ENCODE assay signal across 14 mouse cellular contexts in the genomic region with DNA sequence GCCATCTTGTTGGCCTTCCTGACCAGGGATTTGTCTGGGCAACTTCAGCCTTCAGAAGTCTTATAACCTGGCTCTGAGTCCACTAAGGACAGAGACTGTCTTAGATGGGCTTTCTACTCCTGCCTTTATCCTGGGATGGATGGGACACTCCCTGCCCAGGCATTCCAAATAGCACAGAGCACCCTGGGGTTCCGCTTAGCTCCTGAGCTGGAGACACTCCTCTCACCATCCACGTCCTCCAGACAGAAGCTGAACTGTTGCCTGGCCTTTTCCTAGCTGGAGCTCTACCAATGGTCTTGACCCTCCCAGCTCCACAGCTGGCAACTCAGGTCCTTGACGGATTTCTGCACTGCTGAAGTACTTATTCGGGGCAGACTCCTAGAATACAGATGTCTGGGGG. TPM values are rescaled to one million over a fixed set of nuclear protein-coding genes. Genes with fewer than 3 reads are reported as not detected.
"Had no signal": no experiment of that assay in that cellular context is flagged by ENCODE, and none has a peak within 500 bp of the region (broad histone marks: within the 10 kb centered on the region; RNA-seq: fewer than 3 reads in every experiment).

No protein-coding gene starts in this region.

- H3K9ac ChIP-seq: kidney, embryonic 15.5 days; limb, embryonic 15.5 days; liver, embryonic 12.5 days; lung, embryonic 14.5 days had no signal

- H3K27me3 ChIP-seq: kidney, embryonic 15.5 days; limb, embryonic 15.5 days; liver, embryonic 12.5 days had no signal

- ATAC-seq: liver, embryonic 12.5 days; midbrain, embryonic 16.5 days had no signal

- H3K36me3 ChIP-seq: kidney, embryonic 15.5 days; limb, embryonic 15.5 days; liver, embryonic 12.5 days; midbrain, embryonic 10.5 days had no signal

- H3K9me3 ChIP-seq: kidney, embryonic 15.5 days; limb, embryonic 15.5 days; liver, embryonic 12.5 days; midbrain, embryonic 10.5 days had no signal

- H3K27ac ChIP-seq: kidney, embryonic 15.5 days; left cerebral cortex, adult 2 months; limb, embryonic 15.5 days; liver, embryonic 12.5 days; midbrain, embryonic 10.5 days; stomach, postnatal 0 days had no signal

- H3K4me3 ChIP-seq: kidney, embryonic 15.5 days; left cerebral cortex, adult 2 months; limb, embryonic 15.5 days; liver, embryonic 12.5 days; midbrain, embryonic 10.5 days had no signal

- DNase-seq: kidney, postnatal 14 days; lung, embryonic 14.5 days; lung, postnatal 10 days; lung, postnatal 4 days; thymus, postnatal 4 days had no signal

- H3K4me2 ChIP-seq: kidney, embryonic 15.5 days; limb, embryonic 15.5 days; liver, embryonic 12.5 days; lung, embryonic 14.5 days had no signal

RNA-seq across cellular contexts. Expression of a gene that starts 52.8 kb away (rescaled TPM):
- total RNA-seq: layer of hippocampus, postnatal 25 days; left cerebral cortex, adult 2 months; left cerebral cortex, postnatal 25 days had no signal
- polyA plus RNA-seq: lung, embryonic 14.5 days had no signal
